Mouse (Mus musculus) MEL (cell line): ENCODE measurements around the gene Dpm2. TPM values are rescaled to one million over a fixed set of nuclear protein-coding genes. Genes with fewer than 3 reads are reported as not detected.

Experiments used
- DNase-seq: peaks from one replicate; pipeline ENCODE4 v3.0.0; 2011; ENCODE audit warnings: low read depth, low spot score
- H3K27ac ChIP-seq: 2 replicates; pipeline ENCODE4 v1.5.1; 2012; ENCODE audit warnings: low read depth, mild to moderate bottlenecking, control low read depth, low read length, moderate library complexity; ENCODE audit not compliant: control insufficient read depth
- H3K27me3 ChIP-seq, 2 experiments: fragments of 150-350 bp in 1 of 2; sonication (generic) in 1 of 2; 2 replicates each; pipeline ENCODE4 v1.6.1; 2012; ENCODE audit warnings: low read length in 2 of 2, mild to moderate bottlenecking in 2 of 2, improper control_type of control experiment in 1 of 2, moderate library complexity in 1 of 2; ENCODE audit not compliant: insufficient read depth in 2 of 2, control insufficient read depth in 1 of 2
- H3K36me3 ChIP-seq, 2 experiments: 2 replicates each; pipeline ENCODE4 v1.6.1; 2012 to 2014; ENCODE audit warnings: low read length in 2 of 2, improper control_type of control experiment in 1 of 2, inconsistent platforms in 1 of 2, mild to moderate bottlenecking in 1 of 2; ENCODE audit not compliant: insufficient read depth in 2 of 2, control insufficient read depth in 1 of 2
- H3K4me1 ChIP-seq, 2 experiments: fragments of 150-350 bp in 1 of 2; sonication (generic) in 1 of 2; 2 replicates each; pipeline ENCODE4 v1.6.1; 2012; ENCODE audit warnings: low read length in 2 of 2, improper control_type of control experiment in 1 of 2, mild to moderate bottlenecking in 1 of 2; ENCODE audit not compliant: insufficient read depth in 2 of 2, control insufficient read depth in 1 of 2
- H3K4me3 ChIP-seq, 2 experiments: fragments of 150-350 bp in 1 of 2; sonication (generic) in 1 of 2; 2 replicates each; pipeline ENCODE4 v1.5.1; 2012; ENCODE audit warnings: low read depth in 2 of 2, low read length in 2 of 2, mild to moderate bottlenecking in 2 of 2, moderate library complexity in 2 of 2, control low read depth in 1 of 2, improper control_type of control experiment in 1 of 2; ENCODE audit not compliant: control insufficient read depth in 1 of 2, insufficient read depth in 1 of 2
- H3K79me2 ChIP-seq: 2 replicates; pipeline ENCODE4 v1.6.1; 2012; ENCODE audit warnings: mild to moderate bottlenecking, low read length, moderate library complexity; ENCODE audit not compliant: control insufficient read depth, poor library complexity, insufficient read depth
- H3K9ac ChIP-seq: 2 replicates; pipeline ENCODE4 v1.6.1; 2012; ENCODE audit warnings: low read depth, mild to moderate bottlenecking, control low read depth, low read length, moderate library complexity; ENCODE audit not compliant: control insufficient read depth, poor library complexity, severe bottlenecking
- H3K9me3 ChIP-seq: fragments of 150-350 bp; sonication (generic); replicated peaks from 2 replicates; pipeline ENCODE4 v1.6.1; 2012; ENCODE audit warnings: mild to moderate bottlenecking, low read length, improper control_type of control experiment, moderate library complexity; ENCODE audit not compliant: insufficient read depth
- BHLHE40 ChIP-seq: IDR thresholded peaks from 2 replicates; pipeline ENCODE4 v1.6.1; 2012; ENCODE audit warnings: low read depth, mild to moderate bottlenecking, inconsistent platforms, low read length, improper control_type of control experiment, borderline replicate concordance
- CHD1 ChIP-seq: IDR thresholded peaks from 2 replicates; pipeline ENCODE4 v1.6.1; 2012; ENCODE audit warnings: low read depth, mild to moderate bottlenecking, inconsistent platforms, low read length, improper control_type of control experiment
- CTCF ChIP-seq, 3 experiments: IDR thresholded peaks in 2 of 3; conservative IDR thresholded peaks in 1 of 3; 2 replicates each; pipeline ENCODE4 v1.5.1; 2011 to 2012; ENCODE audit warnings: low read length in 3 of 3, low read depth in 2 of 3, mild to moderate bottlenecking in 2 of 3, improper control_type of control experiment in 1 of 3, inconsistent platforms in 1 of 3, mixed read lengths in 1 of 3, moderate library complexity in 1 of 3; ENCODE audit not compliant: control insufficient read depth in 1 of 3, insufficient read depth in 1 of 3, poor library complexity in 1 of 3, severe bottlenecking in 1 of 3
- GABPA ChIP-seq: IDR thresholded peaks from 2 replicates; pipeline ENCODE4 v1.6.1; 2012; ENCODE audit warnings: low read depth, mild to moderate bottlenecking, inconsistent platforms, low read length, improper control_type of control experiment, moderate library complexity
- MAX ChIP-seq: IDR thresholded peaks from 2 replicates; pipeline ENCODE4 v1.6.1; 2011; ENCODE audit warnings: low read length, improper control_type of control experiment
- MAZ ChIP-seq: IDR thresholded peaks from 2 replicates; pipeline ENCODE4 v1.6.1; 2012; ENCODE audit warnings: low read depth, mild to moderate bottlenecking, inconsistent platforms, low read length, improper control_type of control experiment
- MXI1 ChIP-seq: IDR thresholded peaks from 2 replicates; pipeline ENCODE4 v1.6.1; 2011; ENCODE audit warnings: mild to moderate bottlenecking, low read depth, low read length, improper control_type of control experiment
- NELFE ChIP-seq: IDR thresholded peaks from 2 replicates; pipeline ENCODE4 v1.6.1; 2011; ENCODE audit warnings: low read depth, low read length, improper control_type of control experiment
- NRF1 ChIP-seq: IDR thresholded peaks from 2 replicates; pipeline ENCODE4 v1.6.1; 2014; ENCODE audit warnings: low read depth, mild to moderate bottlenecking, inconsistent platforms, low read length, improper control_type of control experiment, moderate library complexity; ENCODE audit not compliant: poor library complexity, insufficient read depth, severe bottlenecking
- POLR2A ChIP-seq, 2 experiments: IDR thresholded peaks; 2 replicates each; pipeline ENCODE4 v1.6.1; 2011 to 2012; ENCODE audit warnings: low read length in 2 of 2, mild to moderate bottlenecking in 2 of 2, control low read depth in 1 of 2, improper control_type of control experiment in 1 of 2, low read depth in 1 of 2, moderate library complexity in 1 of 2; ENCODE audit not compliant: control insufficient read depth in 1 of 2, insufficient read depth in 1 of 2, poor library complexity in 1 of 2
- POLR2AphosphoS2 ChIP-seq: IDR thresholded peaks from 2 replicates; pipeline ENCODE4 v1.6.1; 2011; ENCODE audit warnings: low read length, improper control_type of control experiment
- SIN3A ChIP-seq: IDR thresholded peaks from 2 replicates; pipeline ENCODE4 v1.6.1; 2012; ENCODE audit warnings: low read length, improper control_type of control experiment, inconsistent platforms
- SMC3 ChIP-seq: IDR thresholded peaks from 2 replicates; pipeline ENCODE4 v1.6.1; 2011; ENCODE audit warnings: low read depth, low read length, improper control_type of control experiment
- TAL1 ChIP-seq: IDR thresholded peaks from 2 replicates; pipeline ENCODE4 v1.6.1; 2012; ENCODE audit warnings: mild to moderate bottlenecking, inconsistent platforms, low read length, moderate library complexity, mixed read lengths
- TBP ChIP-seq: IDR thresholded peaks from 2 replicates; pipeline ENCODE4 v1.8.0; 2011; ENCODE audit warnings: low read depth, low read length, improper control_type of control experiment
- TCF12 ChIP-seq: IDR thresholded peaks from 2 replicates; pipeline ENCODE4 v1.6.1; 2014; ENCODE audit warnings: low read depth, mild to moderate bottlenecking, inconsistent platforms, low read length, improper control_type of control experiment, moderate library complexity
- USF2 ChIP-seq, 2 experiments: IDR thresholded peaks; 2 replicates each; pipeline ENCODE4 v1.6.1; 2011 to 2012; ENCODE audit warnings: improper control_type of control experiment in 2 of 2, low read length in 2 of 2, borderline replicate concordance in 1 of 2, inconsistent platforms in 1 of 2, low read depth in 1 of 2, mild to moderate bottlenecking in 1 of 2; ENCODE audit not compliant: insufficient read depth in 1 of 2
- ZC3H11A ChIP-seq: IDR thresholded peaks from 2 replicates; pipeline ENCODE4 v1.6.1; 2012; ENCODE audit warnings: low read depth, mild to moderate bottlenecking, inconsistent platforms, low read length, improper control_type of control experiment
- ZMIZ1 ChIP-seq: IDR thresholded peaks from 2 replicates; pipeline ENCODE4 v1.6.1; 2012; ENCODE audit warnings: low read depth, mild to moderate bottlenecking, inconsistent platforms, low read length, improper control_type of control experiment, moderate library complexity
- polyA plus RNA-seq, 2 experiments: library from polyadenylated mRNA; stranded (reverse) in 1 of 2; unstranded in 1 of 2; fragments of >175 nt in 1 of 2; fragments of >200 nt in 1 of 2; gene quantifications; 2 replicates each; pipeline versions ENCODE4 v1.2.1 to v1.2.4; 2012; ENCODE audit warnings: low replicate concordance in 2 of 2, low read depth in 1 of 2; ENCODE audit not compliant: insufficient read length in 2 of 2, insufficient read depth in 1 of 2, missing spikeins in 1 of 2
- total RNA-seq: library from RNA; depleted of rRNA; stranded (reverse); fragments of 300-350 nt; gene quantifications from 2 replicates; pipeline ENCODE4 v1.2.3, GENCODE M21; 2012

Gene Dpm2
- total and polyA plus RNA-seq, 3 experiments, result 45.8 to 109 TPM; not detected in 1

DNA sequence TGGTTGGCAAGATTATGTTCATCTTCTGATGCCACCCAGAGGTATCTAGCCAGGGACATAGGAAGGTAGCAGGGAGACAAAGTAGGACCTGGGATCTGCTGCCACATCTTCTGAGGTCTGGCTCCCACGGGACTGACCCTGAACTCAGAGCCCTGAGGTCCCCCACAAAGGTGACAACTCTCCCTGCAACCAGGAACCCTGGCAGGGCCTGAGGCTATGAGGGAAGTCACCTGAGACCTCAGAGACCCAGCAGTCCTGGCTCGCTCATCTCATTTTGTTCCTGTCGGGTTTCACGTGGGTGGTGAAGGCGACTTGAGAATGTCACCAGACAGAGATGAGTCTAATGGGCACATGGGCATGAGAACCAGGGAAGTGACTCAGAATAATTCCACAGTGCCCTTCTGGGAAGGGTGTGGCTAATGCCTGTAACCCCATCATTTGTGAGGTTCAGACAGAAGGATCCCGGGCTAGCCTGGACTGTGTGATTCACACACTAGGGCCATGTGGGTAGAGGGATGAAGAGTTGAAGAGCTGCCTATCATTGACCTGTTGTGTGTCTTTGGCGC lies 14.6 kb downstream of the Dpm2 start:
- no peaks in the 10 kb centered on the region for H3K9me3 ChIP-seq
- TF ChIP-seq POLR2AphosphoS2 (no peak), TAL1 (no peak), MXI1 (no peak), BHLHE40 (no peak), MAX (no peak), CHD1 (no peak), POLR2A (IDR thresholded peaks at IDR 0.05; ENCODE audit: control insufficient read depth in 1 of 2, insufficient read depth in 1 of 2, low read depth in 1 of 2, low read length in 2 of 2, poor library complexity in 1 of 2) (no peak), GABPA (no peak), USF2 (IDR thresholded peaks at IDR 0.05; ENCODE audit: borderline replicate concordance in 1 of 2, insufficient read depth in 1 of 2, low read depth in 1 of 2, low read length in 2 of 2) (no peak)
- H3K27me3 ChIP-seq, result no peaks in the 10 kb centered on the region
- H3K9ac ChIP-seq, result no peak overlapping the region
- no peak for DNase-seq
- H3K79me2 ChIP-seq, result peaks cover 32% of the 10 kb centered on the region
- peaks cover 5 to 34% of the 10 kb centered on the region in 2 experiments; a peak in 3 of 4 replicates for H3K4me1 ChIP-seq
- H3K27ac ChIP-seq, result no peak overlapping the region
- H3K36me3 ChIP-seq, result peaks cover 0 to 22% of the 10 kb centered on the region in 2 experiments; a peak in 3 of 4 replicates
- no peak overlapping the region for H3K4me3 ChIP-seq

DNA sequence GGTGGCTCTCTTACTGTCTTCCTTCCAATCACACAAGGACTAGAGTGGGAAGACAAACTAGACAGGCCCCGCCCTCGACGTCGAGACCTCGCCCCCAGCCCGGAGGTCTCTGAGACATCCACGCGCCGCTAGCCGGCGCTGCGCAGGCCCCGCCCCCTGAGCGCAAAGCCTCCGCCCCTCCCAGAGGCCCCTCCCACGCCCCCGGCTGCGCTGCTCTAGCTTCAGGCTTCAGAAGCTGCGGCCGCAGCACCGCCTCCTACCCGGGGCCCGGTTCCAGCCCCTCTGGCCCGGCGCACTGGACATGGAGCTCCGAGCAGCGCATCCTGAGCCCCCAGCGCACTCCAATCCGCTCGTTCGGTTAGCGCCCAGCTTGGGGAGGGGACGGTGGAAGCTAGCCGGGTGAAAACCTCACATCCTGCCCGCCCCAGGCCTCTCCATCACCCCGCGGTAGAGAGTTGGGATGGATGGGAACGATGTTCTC lies 16.3 kb downstream of the Dpm2 start, which contains the start of gene St6galnac4:
TSS of gene St6galnac4 (plus strand) at position 225 of the 481 bp plus-strand sequence.
- peaks cover 0 to 21% of the 10 kb centered on the region in 2 experiments; a peak in 3 of 4 replicates for H3K36me3 ChIP-seq
- 0 out of 2 replicates have a peak, but pooled peaks have one; percentile 9 for TF ChIP-seq TBP
- TF ChIP-seq SIN3A, result peak; percentile 54; the same call in 1 of the 2 replicates
- peak; percentile 72 for TF ChIP-seq NRF1
- TF ChIP-seq MAZ, result peak; percentile 66
- TF ChIP-seq MAX, result 0 out of 2 replicates have a peak, but pooled peaks have one; percentile 7
- 0 out of 2 replicates have a peak, but pooled peaks have one; percentile 40 for TF ChIP-seq TCF12
- TF ChIP-seq POLR2AphosphoS2, result peak; percentile 28; the same call in 1 of the 2 replicates
- peak in 2 of 3 experiments; percentile 44 to 66; a peak in 4 of 6 replicates for TF ChIP-seq CTCF (IDR thresholded peaks at IDR 0.05 in 2 of 3, conservative IDR thresholded peaks at IDR 0.05 in 1 of 3; ENCODE audit: control insufficient read depth in 1 of 3, insufficient read depth in 1 of 3, low read depth in 2 of 3, low read length in 3 of 3, poor library complexity in 1 of 3, severe bottlenecking in 1 of 3)
- no peak for TF ChIP-seq TAL1
- no peak; the same call in 1 of the 2 replicates for TF ChIP-seq MXI1
- peak; percentile 78 for TF ChIP-seq NELFE
- no peak for TF ChIP-seq SMC3
- peak; percentile 32; the same call in 1 of the 2 replicates for TF ChIP-seq ZMIZ1
- peak; percentile 76 to 82; a peak in 3 of 4 replicates for TF ChIP-seq POLR2A (IDR thresholded peaks at IDR 0.05; ENCODE audit: control insufficient read depth in 1 of 2, insufficient read depth in 1 of 2, low read depth in 1 of 2, low read length in 2 of 2, poor library complexity in 1 of 2)
- TF ChIP-seq ZC3H11A, result no peak
- DNase-seq, result peak; percentile 97
- peak within 1 kb of the TSS; percentile 91 to 98 for H3K4me3 ChIP-seq
- H3K27me3 ChIP-seq, result no peaks in the 10 kb centered on the region
- H3K4me1 ChIP-seq, result peaks cover 5 to 28% of the 10 kb centered on the region in 2 experiments; a peak in 3 of 4 replicates
- H3K9ac ChIP-seq, result peak within 1 kb of the TSS; percentile 94
- no peaks in the 10 kb centered on the region for H3K9me3 ChIP-seq
- H3K79me2 ChIP-seq, result peaks cover 32% of the 10 kb centered on the region
- peak within 1 kb of the TSS; percentile 61 for H3K27ac ChIP-seq
